Mouse (Mus musculus) urinary bladder, postnatal 36 days (tissue): ENCODE results near the gene Spock2.
"Not testable (repeated sequence)": the region's sequence is repeated elsewhere in the genome, so short reads cannot be mapped to it uniquely, and the experiment has no call there.

Source experiments
- DNase-seq, 2 experiments: peaks; one replicate each; pipeline ENCODE4 v3.0.0; 2022; ENCODE audit warnings: low spot score in 2 of 2, mixed read lengths in 1 of 2

Gene Spock2

DNA sequence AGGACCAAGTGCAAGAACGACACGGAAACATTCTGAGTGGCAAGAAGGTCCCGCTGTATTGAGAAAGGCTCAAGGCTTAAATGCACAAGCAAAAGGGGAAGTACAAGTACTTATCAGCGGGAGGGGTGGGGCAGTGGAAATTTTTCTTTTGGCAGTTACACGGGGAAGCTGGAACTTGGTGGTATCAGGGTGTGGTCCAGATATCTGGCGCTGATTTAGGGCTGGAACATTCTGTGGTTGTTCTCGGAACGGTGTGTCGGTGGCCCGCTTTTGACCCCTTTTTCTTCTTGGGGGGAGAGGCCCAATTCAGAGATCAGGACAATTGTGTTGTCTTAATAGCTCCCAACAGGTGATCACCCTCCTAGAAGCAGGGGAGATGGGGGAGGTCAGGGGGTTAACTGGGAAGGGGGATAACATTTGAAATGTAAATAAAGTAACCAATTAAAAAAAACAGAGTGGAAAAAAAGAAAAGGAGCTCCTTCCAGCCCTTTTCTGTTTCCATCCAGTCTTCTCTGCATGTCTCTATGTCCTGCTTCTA, 41.6 kb downstream of the Spock2 start:
- DNase-seq = peak in 1 of 2 experiments; percentile 8

DNA sequence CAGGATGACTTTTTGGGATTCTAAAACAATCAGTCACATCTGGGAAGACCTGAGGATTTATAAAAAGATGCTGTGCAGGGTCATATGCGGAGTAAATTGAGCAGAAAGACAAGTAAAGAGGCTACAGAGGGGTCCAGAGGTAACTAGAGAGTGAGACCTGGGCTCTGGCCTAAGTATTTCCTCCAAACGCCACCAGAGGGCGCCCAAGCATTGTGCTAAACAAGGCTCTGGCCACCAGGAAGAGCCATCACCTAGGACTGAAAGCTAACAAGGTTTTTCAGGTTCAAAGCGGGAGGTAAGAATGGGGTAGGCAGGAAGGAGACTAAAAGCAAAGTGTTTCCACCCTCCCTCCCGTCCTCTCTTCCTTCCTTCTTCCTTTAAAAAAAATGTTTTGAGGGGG, 42.1 kb downstream of the Spock2 start:
- DNase-seq = peak; percentile 69 to 77

DNA sequence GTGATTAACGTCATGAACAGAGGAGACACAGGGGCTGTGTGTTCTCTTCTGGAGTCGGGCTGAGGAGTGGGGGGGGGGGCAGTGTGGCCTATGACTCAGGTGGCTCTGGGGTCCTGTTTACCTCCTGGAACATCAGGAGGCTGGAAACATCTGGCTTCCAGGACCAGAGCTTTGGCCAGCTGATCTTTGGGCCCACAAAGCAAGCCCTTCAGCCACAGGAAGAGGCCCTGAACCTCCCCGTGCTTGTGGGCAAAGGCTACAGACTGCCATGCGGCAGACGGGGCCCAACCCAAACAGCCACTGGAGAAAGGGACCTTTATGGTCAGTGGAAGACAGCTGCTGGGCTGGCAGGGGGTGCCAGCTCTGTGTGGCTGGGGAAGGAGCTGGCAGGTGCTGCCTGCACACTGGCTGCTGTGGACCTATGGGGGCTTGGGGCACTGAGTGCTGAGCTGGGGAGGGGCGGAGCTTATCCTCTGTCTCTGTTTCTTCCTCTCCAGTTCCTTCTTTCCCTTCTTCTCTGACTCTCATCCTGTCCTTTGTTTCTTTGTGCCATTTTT, 45.2 kb downstream of the Spock2 start:
- DNase-seq = no peak

DNA sequence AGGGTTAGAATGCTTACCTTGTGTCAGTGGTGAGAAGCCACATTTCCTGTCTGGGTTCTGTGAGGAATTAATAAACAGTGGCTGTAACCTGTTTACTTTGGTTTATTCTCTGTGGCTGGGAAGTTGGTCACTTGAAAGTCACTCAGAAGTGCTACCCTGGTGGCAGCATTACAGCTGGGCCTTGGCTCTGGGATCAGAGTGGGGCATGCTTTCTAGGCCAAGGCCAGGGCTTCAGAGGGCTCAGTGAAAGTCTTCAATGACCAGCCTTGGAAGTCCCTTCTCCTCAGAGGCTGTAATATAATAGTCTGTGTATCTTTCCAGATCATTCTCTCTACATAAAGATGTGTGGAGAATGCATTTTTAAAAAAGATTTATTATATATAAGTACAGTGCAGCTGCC, 50.0 kb downstream of the Spock2 start:
- no peak for DNase-seq

DNA sequence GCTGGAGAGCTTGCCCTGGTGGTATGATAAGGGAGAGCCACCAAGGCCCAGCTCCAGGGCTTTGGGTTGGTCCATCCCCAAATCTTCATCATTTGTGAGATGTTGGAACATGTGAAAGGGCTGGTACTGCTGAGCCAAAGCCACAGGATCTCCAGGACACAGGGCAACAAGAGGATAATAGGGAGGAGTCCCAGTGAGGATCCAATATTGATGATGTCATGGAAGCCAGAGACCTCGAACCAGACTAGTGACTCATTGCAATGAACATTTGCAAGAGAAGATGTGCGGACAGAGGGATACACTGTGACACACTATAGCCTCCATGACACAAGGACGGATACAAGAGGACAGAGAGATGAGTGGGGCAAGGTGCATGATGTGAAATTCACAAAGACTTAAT, 52.1 kb downstream of the Spock2 start:
- DNase-seq = no peak

DNA sequence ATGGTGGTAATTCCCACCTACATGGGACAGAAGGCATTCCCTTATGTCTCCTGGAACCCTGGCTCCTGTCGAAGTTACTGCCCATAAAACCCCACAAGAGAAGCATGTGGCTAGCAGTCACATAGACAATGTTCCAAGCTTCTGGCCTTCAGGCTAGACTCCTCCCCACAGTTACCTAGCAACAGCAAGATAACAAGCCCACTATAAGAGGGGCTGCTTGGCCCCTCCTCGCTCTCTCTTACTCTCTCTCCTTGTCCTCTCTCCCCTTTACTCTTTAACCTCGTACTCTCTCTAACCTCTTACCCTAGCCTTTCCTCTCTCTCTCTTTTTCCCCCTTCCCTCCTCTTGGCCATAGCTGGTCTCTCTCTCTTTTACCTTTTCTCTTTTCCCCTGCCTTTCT, 55.4 kb downstream of the Spock2 start:
- not testable (repeated sequence) for DNase-seq

DNA sequence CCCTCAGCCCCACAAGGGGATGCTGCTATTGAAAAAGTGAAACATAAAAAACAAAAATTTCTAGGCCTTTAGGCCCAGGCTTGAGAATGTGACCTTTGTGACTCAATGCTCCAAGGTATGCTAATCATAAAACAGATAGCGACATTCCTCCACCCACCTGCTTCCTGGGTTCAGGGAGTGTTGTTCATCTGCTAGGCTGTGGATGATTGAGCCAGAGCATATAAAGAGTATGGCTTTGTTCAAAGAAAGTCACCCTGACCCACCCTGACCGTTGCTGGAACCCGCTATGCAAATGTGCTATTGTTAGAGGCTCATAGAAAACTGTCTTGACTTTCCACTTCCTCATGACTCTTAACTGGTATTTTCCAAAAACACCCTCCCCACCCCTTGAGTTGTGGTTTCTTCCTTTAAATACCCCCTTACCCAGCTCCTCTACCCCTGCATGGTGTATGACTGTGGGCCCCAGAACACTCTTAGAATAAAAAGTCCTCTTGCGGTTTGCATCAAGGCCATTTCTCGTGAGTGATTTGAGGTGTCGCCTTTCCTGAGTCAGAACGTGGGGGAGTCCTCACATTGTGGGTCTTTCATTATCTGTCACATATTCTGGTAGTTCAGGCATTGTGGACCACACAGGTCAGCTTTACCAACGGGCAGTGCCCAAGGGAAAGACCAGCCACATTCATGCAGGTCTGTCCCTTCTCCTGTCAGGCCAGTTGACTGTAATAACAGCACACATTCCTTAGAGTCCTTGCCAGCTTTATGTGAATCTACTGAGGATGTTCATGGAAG, 56.4 kb downstream of the Spock2 start:
- not testable (repeated sequence) for DNase-seq

DNA sequence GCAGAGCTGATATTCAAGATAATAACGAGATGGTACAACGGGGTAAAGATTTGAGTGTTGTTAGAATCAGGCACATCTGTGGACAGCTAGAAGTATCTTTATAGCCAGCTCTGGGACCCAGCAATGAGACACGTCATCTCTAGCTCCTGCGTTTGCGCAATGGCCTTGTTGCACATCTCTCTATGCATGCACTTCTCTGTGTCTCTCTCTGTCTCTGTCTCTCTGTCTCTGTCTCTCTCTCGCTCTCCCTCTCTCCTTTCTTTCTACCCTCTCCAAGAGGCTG, 56.9 kb downstream of the Spock2 start:
- no peak for DNase-seq

DNA sequence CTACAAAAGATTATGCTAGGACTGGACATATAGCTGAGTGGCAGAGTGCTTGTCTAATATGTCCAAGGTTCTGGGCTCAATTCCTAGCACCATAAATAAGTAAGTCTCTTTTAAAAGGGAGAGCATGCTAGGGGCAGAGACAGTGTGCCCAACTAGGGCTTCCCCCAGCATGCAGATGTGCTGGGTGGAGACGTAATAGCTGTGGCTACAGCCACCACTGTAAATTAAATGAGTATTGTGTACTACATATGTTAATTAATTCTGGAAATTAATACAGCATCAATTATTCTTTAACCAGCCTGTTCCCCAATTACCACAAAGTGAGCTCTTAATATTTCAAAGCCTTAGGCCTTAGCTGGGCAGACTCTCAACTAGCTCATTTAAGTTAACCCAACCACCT, 58.9 kb downstream of the Spock2 start:
- DNase-seq = no peak

DNA sequence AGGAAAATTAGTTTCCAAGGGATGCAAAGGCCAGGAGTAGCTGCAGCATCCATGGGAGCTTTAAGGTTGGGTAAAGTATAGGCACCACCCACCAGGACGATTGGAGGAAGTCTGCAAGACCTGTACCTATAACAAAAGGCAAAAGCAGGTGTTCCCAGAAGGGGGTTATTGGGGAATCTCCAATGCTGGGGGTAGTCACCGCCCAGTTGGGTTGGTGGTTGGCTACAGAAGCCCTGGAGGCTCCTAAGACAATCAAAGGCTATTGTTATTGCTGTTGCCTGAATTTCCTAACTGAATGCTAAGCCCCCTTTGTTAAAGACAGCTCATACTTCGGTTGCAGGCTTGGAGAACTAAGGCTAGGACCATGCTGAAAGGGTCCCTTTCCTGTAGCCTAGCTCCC, 60.0 kb downstream of the Spock2 start:
- DNase-seq = no peak

DNA sequence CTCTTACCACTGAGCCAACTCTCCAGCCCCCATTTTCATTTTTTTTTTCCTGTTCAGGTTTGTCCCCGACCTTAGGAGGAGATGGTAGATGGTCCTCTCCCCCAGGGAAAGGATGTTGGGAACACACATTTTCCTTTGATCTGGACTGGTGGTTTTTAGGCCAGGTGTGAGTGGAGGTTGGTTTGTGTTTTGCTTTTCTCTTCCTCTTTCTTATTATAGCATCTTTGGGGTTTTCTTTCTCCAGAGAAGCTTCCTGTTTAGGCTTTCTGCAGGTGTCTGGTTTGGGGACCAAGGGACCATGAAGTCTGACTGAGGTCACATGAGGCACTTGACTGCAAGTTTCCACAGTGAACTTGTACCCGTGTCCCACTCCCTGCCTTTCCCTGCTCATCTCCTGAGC, 62.3 kb downstream of the Spock2 start:
- no peak for DNase-seq

DNA sequence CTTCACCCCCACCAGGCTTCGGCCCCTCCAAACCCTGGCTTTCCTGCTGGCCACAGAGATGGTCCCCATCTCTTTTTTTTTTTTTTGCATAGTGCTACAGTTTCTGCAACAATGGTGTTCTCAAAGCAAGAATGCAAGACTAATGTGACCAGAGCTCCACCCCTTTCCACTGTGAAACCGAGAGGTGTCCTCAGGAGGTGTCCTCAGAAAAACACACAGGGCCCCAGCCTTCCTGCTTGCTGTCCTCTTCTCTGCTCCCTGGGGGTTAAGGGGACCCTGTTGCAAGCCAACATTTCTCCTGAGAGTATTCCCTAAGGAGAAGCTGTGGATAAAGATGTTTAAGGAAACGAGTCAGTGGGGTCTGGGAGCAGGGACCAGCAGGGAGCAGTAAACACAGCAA, 62.9 kb downstream of the Spock2 start:
- DNase-seq = no peak

DNA sequence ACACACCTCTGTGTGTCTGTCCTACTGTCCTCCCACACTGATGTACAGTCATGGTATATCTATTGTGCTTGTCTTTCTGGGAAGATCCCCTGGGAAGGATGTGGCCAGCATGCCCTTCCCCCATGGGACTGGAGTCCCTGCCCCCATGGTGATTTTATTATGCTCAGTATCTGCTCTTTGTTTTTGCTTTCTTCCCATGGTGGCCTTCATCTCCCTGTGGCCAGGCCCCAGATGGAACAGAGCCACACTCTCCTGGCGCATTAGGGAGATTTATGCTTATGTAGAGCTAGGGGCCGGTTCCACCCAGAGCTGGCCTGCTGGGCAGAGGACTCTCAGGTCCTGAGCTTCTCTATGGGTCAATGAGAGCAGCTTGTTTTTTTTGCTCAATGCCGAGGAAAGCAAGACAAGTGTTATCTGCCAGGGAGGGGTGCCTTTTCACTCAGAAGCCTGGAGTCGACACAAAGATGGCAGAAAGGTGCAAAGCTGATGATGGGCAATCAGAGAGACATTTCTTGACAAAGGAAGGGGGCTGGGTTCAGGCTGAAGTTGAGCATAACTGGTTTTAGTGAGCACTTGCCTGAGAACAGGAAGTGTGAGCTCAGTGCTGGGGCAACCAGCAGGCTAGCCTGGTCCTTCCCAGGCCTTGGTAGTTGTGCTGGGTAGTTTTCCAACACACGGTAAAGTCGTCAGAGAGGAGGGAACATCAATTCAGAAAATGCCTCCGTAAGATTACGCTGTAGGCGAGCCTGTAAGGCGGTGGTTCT, 64.5 kb downstream of the Spock2 start:
- no peak for DNase-seq

DNA sequence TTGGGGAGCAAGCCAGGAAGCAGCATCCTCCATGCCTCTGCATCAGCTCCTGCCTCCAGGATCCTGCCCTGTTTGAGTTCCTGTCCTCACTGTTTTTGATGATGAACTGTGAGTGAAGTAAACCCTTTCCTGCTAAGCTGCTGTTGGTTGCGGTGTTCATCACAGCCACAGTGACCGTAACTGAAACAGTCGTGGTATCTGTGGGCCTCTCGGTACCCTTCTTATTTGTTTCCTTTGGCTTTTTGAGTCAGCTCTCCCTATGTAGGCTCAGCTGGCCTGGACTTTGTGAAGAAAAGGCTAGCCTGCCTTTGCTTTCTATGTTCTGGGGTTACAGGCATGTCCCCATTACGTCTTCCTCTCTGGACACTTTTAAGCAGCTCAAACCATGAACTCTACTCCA, 65.3 kb downstream of the Spock2 start:
- no peak for DNase-seq

DNA sequence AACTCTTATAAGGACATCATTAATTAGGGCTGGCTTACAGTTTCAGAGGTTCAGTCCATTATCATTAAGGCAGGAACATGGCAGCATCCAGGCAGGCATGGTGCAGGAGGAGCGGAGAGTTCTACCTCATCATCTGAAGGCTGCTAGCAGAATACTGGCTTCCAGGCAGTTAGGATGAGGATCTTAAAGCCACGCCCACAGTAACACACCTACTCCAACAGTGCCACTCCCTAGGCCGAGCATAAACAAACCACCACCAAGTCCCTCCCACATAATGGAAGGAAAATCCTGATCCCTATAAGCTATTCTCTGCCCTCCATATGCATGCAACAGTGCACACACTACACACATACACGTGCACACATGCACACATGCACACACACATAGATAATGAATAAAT, 66.3 kb downstream of the Spock2 start:
- no peak for DNase-seq

DNA sequence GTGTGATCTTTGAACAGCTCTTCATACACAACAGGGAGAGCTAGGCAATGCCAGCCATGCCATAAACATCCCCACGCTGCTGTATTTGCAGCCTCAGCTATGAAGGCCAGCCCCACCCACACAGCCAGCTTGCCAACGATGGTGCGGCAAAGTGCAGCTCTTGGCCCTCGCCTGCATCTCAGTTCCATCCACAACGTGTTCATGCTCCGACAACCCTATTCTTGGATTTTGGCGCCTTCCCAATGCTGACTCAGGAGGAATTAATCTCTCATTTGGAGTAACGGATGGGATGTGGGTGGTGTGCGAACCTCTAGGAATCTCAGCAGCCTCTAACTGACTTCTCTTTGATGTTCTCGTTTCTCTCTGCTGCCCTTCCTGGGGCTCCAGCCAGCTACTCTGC, 67.0 kb downstream of the Spock2 start:
- peak in 1 of 2 experiments; percentile 42 for DNase-seq

DNA sequence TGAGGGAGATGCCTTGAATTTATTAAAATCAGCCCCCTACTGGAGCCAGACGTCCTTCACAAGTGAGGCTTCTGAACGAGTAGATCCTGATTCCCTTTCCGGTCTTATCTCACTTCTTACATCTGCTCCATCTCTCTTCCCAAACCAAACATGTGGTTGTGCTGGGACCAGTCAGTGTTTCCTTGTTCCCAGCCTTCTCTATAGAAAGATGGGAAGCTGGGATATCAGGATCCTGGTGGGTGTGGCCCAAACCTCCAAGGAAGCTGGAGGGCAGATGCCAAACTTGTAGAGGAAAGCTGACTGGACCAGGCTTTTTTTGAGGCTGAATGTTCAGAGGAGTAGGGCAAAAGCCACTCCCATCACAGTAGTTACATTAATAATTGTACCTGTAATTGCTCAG, 68.5 kb downstream of the Spock2 start:
- DNase-seq = no peak

DNA sequence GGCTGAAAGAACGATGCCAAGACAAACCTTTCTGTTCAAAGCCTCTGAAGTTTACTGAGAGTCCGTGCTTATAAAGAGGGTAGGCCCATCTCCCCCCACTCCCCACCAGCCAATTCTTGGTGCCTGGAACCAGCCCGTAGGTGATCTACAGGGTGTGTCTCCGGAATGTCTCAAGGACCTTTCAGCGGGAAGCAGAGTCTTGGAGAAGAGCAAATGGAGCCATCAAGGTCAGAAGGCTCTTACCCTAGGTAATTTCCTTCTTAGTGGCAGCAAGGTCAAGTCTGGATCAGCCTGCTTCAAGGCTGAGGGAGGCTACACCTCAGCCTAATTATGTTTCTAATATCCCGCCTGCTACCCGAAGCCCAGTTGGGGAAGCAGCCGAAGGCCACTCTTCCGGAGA, 69.3 kb downstream of the Spock2 start:
- DNase-seq = not testable (repeated sequence)
